Mouse (Mus musculus) retina, embryonic 14.5 days (tissue): ENCODE data around the gene Chn1.

Experiments used
- DNase-seq: peaks from one replicate; pipeline ENCODE4 v3.0.0-alpha.2; 2015; ENCODE audit warnings: low spot score

The Chn1 gene

GRCm38 (mm10) chr2:73636387-73636786, 138.8 kb downstream of the Chn1 start:
- DNase-seq = no peak

- no peak for DNase-seq
Measured at GRCm38 (mm10) chr2:73631816-73632215, 143.3 kb downstream of the Chn1 start.

GRCm38 (mm10) chr2:73618486-73619052, 156.6 kb downstream of the Chn1 start:
- no peak for DNase-seq

- DNase-seq = no peak
Measured at GRCm38 (mm10) chr2:73616434-73617057, 158.6 kb downstream of the Chn1 start.

GRCm38 (mm10) chr2:73615456-73615855, 159.7 kb downstream of the Chn1 start:
- no peak for DNase-seq

- DNase-seq = no peak
Measured at GRCm38 (mm10) chr2:73614303-73614702, 160.8 kb downstream of the Chn1 start.

- no peak for DNase-seq
Measured at GRCm38 (mm10) chr2:73612941-73613340, 162.2 kb downstream of the Chn1 start.

GRCm38 (mm10) chr2:73612367-73612914, 162.7 kb downstream of the Chn1 start:
- no peak for DNase-seq

- no peak for DNase-seq
Measured at GRCm38 (mm10) chr2:73611798-73612197, 163.3 kb downstream of the Chn1 start.

GRCm38 (mm10) chr2:73609724-73610210, 165.4 kb downstream of the Chn1 start:
- DNase-seq = no peak

GRCm38 (mm10) chr2:73609067-73609723, 166.0 kb downstream of the Chn1 start:
- DNase-seq = no peak

- DNase-seq = no peak
Measured at GRCm38 (mm10) chr2:73608391-73608790, 166.8 kb downstream of the Chn1 start.

GRCm38 (mm10) chr2:73607609-73608008, 167.5 kb downstream of the Chn1 start:
- DNase-seq = peak; percentile 10

- no peak for DNase-seq
Measured at GRCm38 (mm10) chr2:73607146-73607545, 168.0 kb downstream of the Chn1 start.

- no peak for DNase-seq
Measured at GRCm38 (mm10) chr2:73606616-73607015, 168.5 kb downstream of the Chn1 start.

- DNase-seq = peak; percentile 32
Measured at GRCm38 (mm10) chr2:73605077-73605476, 170.1 kb downstream of the Chn1 start.

- no peak for DNase-seq
Measured at GRCm38 (mm10) chr2:73604579-73604978, 170.6 kb downstream of the Chn1 start.

- DNase-seq = no peak
Measured at GRCm38 (mm10) chr2:73600650-73601049, 174.5 kb downstream of the Chn1 start.

- DNase-seq = no peak
Measured at GRCm38 (mm10) chr2:73597772-73598171, 177.4 kb downstream of the Chn1 start.

GRCm38 (mm10) chr2:73596786-73597185, 178.4 kb downstream of the Chn1 start:
- no peak for DNase-seq

- no peak for DNase-seq
Measured at GRCm38 (mm10) chr2:73596326-73596725, 178.8 kb downstream of the Chn1 start.

- no peak for DNase-seq
Measured at GRCm38 (mm10) chr2:73593101-73593439, 182.1 kb downstream of the Chn1 start.
